Mouse (Mus musculus) forebrain, postnatal 0 days (tissue): Measurements from ENCODE around the gene Bms1. TPM values are rescaled to one million over a fixed set of nuclear protein-coding genes. Genes with fewer than 3 reads are reported as not detected.

Source experiments
- ATAC-seq: fragments of 200-750 bp; cut with Nextera tagmentation; 2 replicates; pipeline ENCODE4 v1.8.0; 2017; ENCODE audit warnings: mild to moderate bottlenecking, moderate library complexity
- DNase-seq: peaks from one replicate; pipeline ENCODE4 v3.0.0-alpha.2; 2015
- H3K27ac ChIP-seq: fragments of 300-500 bp; sonication (generic); 2 replicates; pipeline ENCODE4 v1.5.1; 2014; ENCODE audit warnings: low read depth, mild to moderate bottlenecking, antibody characterized with exemption, low read length, moderate library complexity, mixed read lengths
- H3K27me3 ChIP-seq: fragments of 300-500 bp; sonication (generic); 2 replicates; pipeline ENCODE4 v1.6.1; 2014; ENCODE audit warnings: mild to moderate bottlenecking, low read length, mixed read lengths; ENCODE audit not compliant: insufficient read depth
- H3K36me3 ChIP-seq: fragments of 300-500 bp; sonication (generic); 2 replicates; pipeline ENCODE4 v1.6.1; 2014; ENCODE audit warnings: mild to moderate bottlenecking, moderate library complexity; ENCODE audit not compliant: insufficient read depth
- H3K4me1 ChIP-seq: fragments of 300-500 bp; sonication (generic); 2 replicates; pipeline ENCODE4 v1.6.1; 2014; ENCODE audit warnings: antibody characterized with exemption; ENCODE audit not compliant: insufficient read depth
- H3K4me2 ChIP-seq: fragments of 300-500 bp; sonication (generic); 2 replicates; pipeline ENCODE4 v1.6.1; 2014; ENCODE audit warnings: low read depth, mild to moderate bottlenecking, moderate library complexity
- H3K4me3 ChIP-seq: fragments of 300-500 bp; sonication (generic); 2 replicates; pipeline ENCODE4 v1.5.1; 2014; ENCODE audit warnings: low read depth, low read length, mixed read lengths
- H3K9ac ChIP-seq: fragments of 300-500 bp; sonication (generic); 2 replicates; pipeline ENCODE4 v1.6.1; 2014; ENCODE audit warnings: mild to moderate bottlenecking
- H3K9me3 ChIP-seq: fragments of 300-500 bp; sonication (generic); 2 replicates; pipeline ENCODE4 v1.6.1; 2016; ENCODE audit warnings: low read length
- CTCF ChIP-seq: sonication (generic); IDR thresholded peaks from 2 replicates; pipeline ENCODE4 v1.5.1; 2016; ENCODE audit warnings: antibody characterized with exemption, control low read depth, low read depth
- WGBS: fragments of 180-500 bp; shearing (Covaris S2); extraction: QIAGEN DNeasy Blood & Tissue Kit; methylation state at CpG from one replicate; pipeline ENCODE4 v1.1.7; 2014; 5-methylcytosine and 5-hydroxymethylcytosine counted together
- polyA plus RNA-seq: library from polyadenylated mRNA; unstranded; fragments of >200 nt; fragmentation: Nextera tagmentation; extraction: Ambion mirVana; gene quantifications from 2 replicates; pipeline ENCODE4 v1.2.1, GENCODE M21; 2015
- total RNA-seq: library from RNA; depleted of rRNA; stranded (reverse); fragments of >200 nt; gene quantifications from 2 replicates; pipeline ENCODE4 v1.2.3, GENCODE M21; 2014

Bms1 gene
- total and polyA plus RNA-seq, 2 experiments from 2014 or later = 10.5 to 38.7 TPM

- Histone ChIP-seq H3K9me3 (no peaks in the 10 kb centered on the region), H3K4me1 (no peaks in the 10 kb centered on the region), H3K4me3 (no peak overlapping the region), H3K9ac (peak overlapping the region; percentile 28; the same call in 1 of the 2 replicates), H3K27me3 (no peaks in the 10 kb centered on the region), H3K27ac (no peak overlapping the region), H3K36me3 (peaks cover 22% of the 10 kb centered on the region), H3K4me2 (peak overlapping the region; percentile 37)
- TF ChIP-seq CTCF = peak; percentile 96
- DNase-seq (peak; percentile 89), ATAC-seq (peak; percentile 94)
- WGBS = 32% methylated on average over 20 of the region's 20 CpGs
These were observed 39.7 kb downstream of the Bms1 start for GRCm38 (mm10) chr6:118379451-118380167.

GRCm38 (mm10) chr6:118377611-118378010 lies 41.7 kb downstream of the Bms1 start:
- Histone ChIP-seq H3K4me1 (no peaks in the 10 kb centered on the region), H3K4me2 (no peak overlapping the region), H3K4me3 (no peak overlapping the region), H3K9me3 (no peaks in the 10 kb centered on the region), H3K27ac (no peak overlapping the region), H3K27me3 (no peaks in the 10 kb centered on the region), H3K36me3 (peaks cover 3% of the 10 kb centered on the region; the same call in 1 of the 2 replicates), H3K9ac (no peak overlapping the region)
- WGBS = 64% methylated on average over 10 of the region's 10 CpGs
- no peak for TF ChIP-seq CTCF
- ATAC-seq (no peak), DNase-seq (no peak)

- ATAC-seq (no peak), DNase-seq (no peak)
- 59% methylated on average over 10 of the region's 10 CpGs for WGBS
- Histone ChIP-seq H3K27me3 (no peaks in the 10 kb centered on the region), H3K4me2 (no peak overlapping the region), H3K9me3 (no peaks in the 10 kb centered on the region), H3K36me3 (no peaks in the 10 kb centered on the region), H3K9ac (no peak overlapping the region), H3K4me1 (no peaks in the 10 kb centered on the region), H3K27ac (no peak overlapping the region), H3K4me3 (no peak overlapping the region)
- TF ChIP-seq CTCF = no peak
These were observed 43.3 kb downstream of the Bms1 start for GRCm38 (mm10) chr6:118376023-118376422.

- Histone ChIP-seq H3K4me1 (no peaks in the 10 kb centered on the region), H3K27me3 (no peaks in the 10 kb centered on the region), H3K4me2 (no peak overlapping the region), H3K36me3 (no peaks in the 10 kb centered on the region), H3K4me3 (no peak overlapping the region), H3K9ac (no peak overlapping the region), H3K27ac (no peak overlapping the region), H3K9me3 (no peaks in the 10 kb centered on the region)
- TF ChIP-seq CTCF = no peak
- no peak for DNase-seq
- no peak for ATAC-seq
- whole genome bisulfite sequencing = 42% methylated on average over 3 of the region's 3 CpGs
These were observed 43.8 kb downstream of the Bms1 start for GRCm38 (mm10) chr6:118375457-118375856.

- Histone ChIP-seq H3K4me2 (no peak overlapping the region), H3K4me1 (no peaks in the 10 kb centered on the region), H3K9me3 (no peaks in the 10 kb centered on the region), H3K27ac (no peak overlapping the region), H3K4me3 (no peak overlapping the region), H3K9ac (no peak overlapping the region), H3K27me3 (no peaks in the 10 kb centered on the region), H3K36me3 (no peaks in the 10 kb centered on the region)
- WGBS = 87% methylated on average over 3 of the region's 3 CpGs
- DNase-seq (no peak), ATAC-seq (no peak)
- TF ChIP-seq CTCF = no peak
These were observed 44.2 kb downstream of the Bms1 start for GRCm38 (mm10) chr6:118375026-118375425.

- ATAC-seq = no peak
- 38% methylated on average over 5 of the region's 5 CpGs for WGBS
- H3K27ac ChIP-seq = no peak overlapping the region
- no peaks in the 10 kb centered on the region for H3K36me3 ChIP-seq
- no peak overlapping the region for H3K4me3 ChIP-seq
- H3K4me2 ChIP-seq = no peak overlapping the region
- peak; percentile 10 for DNase-seq
- H3K9ac ChIP-seq = no peak overlapping the region
- H3K9me3 ChIP-seq = no peaks in the 10 kb centered on the region
- no peaks in the 10 kb centered on the region for H3K27me3 ChIP-seq
- TF ChIP-seq CTCF = peak; percentile 64
- no peaks in the 10 kb centered on the region for H3K4me1 ChIP-seq
These were observed 46.0 kb downstream of the Bms1 start for GRCm38 (mm10) chr6:118373294-118373693.

- no peaks in the 10 kb centered on the region for H3K27me3 ChIP-seq
- H3K4me2 ChIP-seq = no peak overlapping the region
- H3K4me1 ChIP-seq = no peaks in the 10 kb centered on the region
- TF ChIP-seq CTCF = no peak
- H3K27ac ChIP-seq = no peak overlapping the region
- no peak overlapping the region for H3K4me3 ChIP-seq
- H3K9me3 ChIP-seq = no peaks in the 10 kb centered on the region
- H3K36me3 ChIP-seq = no peaks in the 10 kb centered on the region
- 70% methylated on average over 5 of the region's 5 CpGs for WGBS
- DNase-seq = no peak
- no peak overlapping the region for H3K9ac ChIP-seq
- ATAC-seq = no peak
These were observed 46.5 kb downstream of the Bms1 start for GRCm38 (mm10) chr6:118372794-118373193.
